Mouse (Mus musculus) liver, postnatal 0 days (tissue): ENCODE data around the gene Stk10. TPM values are rescaled to one million over a fixed set of nuclear protein-coding genes. Genes with fewer than 3 reads are reported as not detected.

Experiments used
- ATAC-seq: fragments of 200-750 bp; cut with Nextera tagmentation; 2 replicates; pipeline ENCODE4 v1.8.0; 2017; ENCODE audit warnings: mild to moderate bottlenecking, moderate library complexity
- DNase-seq: peaks from one replicate; pipeline ENCODE4 v3.0.0-alpha.2; 2016
- H3K27ac ChIP-seq: fragments of 300-500 bp; sonication (generic); 2 replicates; pipeline ENCODE4 v1.5.1; 2014; ENCODE audit warnings: antibody characterized with exemption, moderate library complexity, mild to moderate bottlenecking, low read depth
- H3K27me3 ChIP-seq: fragments of 300-500 bp; sonication (generic); 2 replicates; pipeline ENCODE4 v1.6.1; 2014; ENCODE audit warnings: low read length, control low read depth, mixed read lengths; ENCODE audit not compliant: insufficient read depth
- H3K36me3 ChIP-seq: fragments of 300-500 bp; sonication (generic); replicated peaks from 2 replicates; pipeline ENCODE4 v1.6.1; 2014; ENCODE audit warnings: mild to moderate bottlenecking, control low read depth, low read length, moderate library complexity, mixed read lengths; ENCODE audit not compliant: insufficient read depth
- H3K4me1 ChIP-seq: fragments of 300-500 bp; sonication (generic); 2 replicates; pipeline ENCODE4 v1.6.1; 2014; ENCODE audit warnings: antibody characterized with exemption, mild to moderate bottlenecking, control low read depth; ENCODE audit not compliant: insufficient read depth
- H3K4me2 ChIP-seq: fragments of 300-500 bp; sonication (generic); 2 replicates; pipeline ENCODE4 v1.6.1; 2014; ENCODE audit warnings: low read depth, mild to moderate bottlenecking, low read length, moderate library complexity, mixed read lengths
- H3K4me3 ChIP-seq: fragments of 300-500 bp; sonication (generic); 2 replicates; pipeline ENCODE4 v1.5.1; 2014; ENCODE audit warnings: low read depth, low read length
- H3K9ac ChIP-seq: fragments of 300-500 bp; sonication (generic); replicated peaks from 2 replicates; pipeline ENCODE4 v1.6.1; 2014; ENCODE audit warnings: mild to moderate bottlenecking, moderate library complexity
- H3K9me3 ChIP-seq: fragments of 300-500 bp; sonication (generic); 2 replicates; pipeline ENCODE4 v1.6.1; 2016; ENCODE audit warnings: mild to moderate bottlenecking, control low read depth, low read length, mixed read lengths
- CTCF ChIP-seq: sonication (generic); IDR thresholded peaks from 2 replicates; pipeline ENCODE4 v1.5.1; 2016; ENCODE audit warnings: antibody characterized with exemption, low read depth
- EP300 ChIP-seq: IDR thresholded peaks from 2 replicates; pipeline ENCODE4 v1.6.1; 2016; ENCODE audit warnings: antibody characterized with exemption, low read depth, mild to moderate bottlenecking
- WGBS: fragments of 180-500 bp; shearing (Covaris S2); extraction: QIAGEN DNeasy Blood & Tissue Kit; methylation state at CpG from one replicate; pipeline ENCODE4 v1.1.7; 2014; ENCODE audit not compliant: insufficient replicate concordance; 5-methylcytosine and 5-hydroxymethylcytosine counted together
- polyA plus RNA-seq: library from polyadenylated mRNA; unstranded; fragments of >200 nt; fragmentation: Nextera tagmentation; extraction: Ambion mirVana; gene quantifications from 2 replicates; pipeline ENCODE4 v1.2.1, GENCODE M21; 2015

Gene Stk10
- polyA plus RNA-seq, 1 experiment from 2014 or later, result 2.3 TPM

DNA sequence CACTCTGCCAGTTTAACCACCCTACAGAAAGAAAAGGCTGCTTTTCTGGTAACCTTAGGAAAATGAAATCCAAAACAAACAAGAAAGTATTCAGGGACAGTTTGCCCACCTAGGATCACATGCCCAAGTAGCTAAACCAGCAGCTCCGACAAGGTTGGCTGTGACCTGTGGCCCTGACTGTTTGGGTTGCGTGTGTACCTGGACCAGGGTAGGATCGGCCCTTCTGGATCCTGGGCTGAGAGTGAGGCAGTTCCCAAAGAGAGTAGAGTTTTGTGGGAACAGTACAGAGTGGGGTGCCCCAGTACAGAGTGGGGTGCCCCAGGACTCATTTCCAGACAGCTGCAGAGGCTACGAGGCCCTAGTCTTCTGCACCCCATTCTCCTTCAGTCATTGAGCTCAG lies 18.0 kb downstream of the Stk10 start:
- DNase-seq, result no peak
- Histone ChIP-seq H3K36me3 (no peaks in the 10 kb centered on the region; the same call in 1 of the 2 replicates), H3K4me3 (no peak overlapping the region), H3K4me1 (peaks cover 49% of the 10 kb centered on the region), H3K27me3 (no peaks in the 10 kb centered on the region), H3K27ac (no peak overlapping the region), H3K9me3 (no peaks in the 10 kb centered on the region), H3K9ac (no peak overlapping the region), H3K4me2 (no peak overlapping the region)
- TF ChIP-seq EP300, result no peak
- 68% methylated on average over 4 of the region's 4 CpGs for WGBS
- no peak for ATAC-seq

DNA sequence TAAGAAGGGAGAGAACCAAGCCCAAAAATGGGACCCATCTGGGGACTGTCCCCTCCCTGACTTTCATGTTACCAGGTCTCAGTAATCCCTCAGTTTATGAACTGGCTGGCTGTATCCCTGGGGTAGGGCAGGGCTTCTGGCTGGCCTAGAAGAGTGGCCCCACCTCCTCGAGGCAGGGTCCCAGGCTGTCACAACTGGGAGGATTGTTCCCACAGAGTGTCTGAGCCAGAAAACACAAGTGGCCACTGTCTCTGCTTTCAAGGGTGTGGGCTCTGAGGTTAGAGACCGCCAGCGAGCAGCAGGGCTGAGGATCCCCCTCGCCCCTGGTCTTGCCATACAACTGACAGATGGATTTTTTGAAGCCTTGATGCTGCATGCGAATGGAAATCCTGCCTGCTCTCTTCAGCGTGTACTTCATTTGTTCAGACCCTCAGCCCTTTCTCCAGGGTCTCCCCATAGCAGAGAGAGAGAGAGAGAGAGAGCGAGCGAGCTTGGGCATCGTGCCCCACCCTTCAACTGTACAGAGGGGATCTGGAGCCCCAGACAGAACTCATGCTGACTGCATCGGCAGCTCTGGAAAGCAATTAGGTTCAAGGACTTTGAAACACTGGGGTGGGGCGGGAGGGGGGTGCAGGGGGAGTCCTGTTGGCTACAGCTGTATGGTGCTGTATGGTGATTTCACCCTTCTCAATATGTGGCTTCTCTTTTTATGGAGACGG lies 18.6 kb downstream of the Stk10 start:
- ATAC-seq (no peak), DNase-seq (no peak)
- no peak overlapping the region for H3K4me2 ChIP-seq
- peaks cover 50% of the 10 kb centered on the region for H3K4me1 ChIP-seq
- no peak overlapping the region for H3K4me3 ChIP-seq
- no peaks in the 10 kb centered on the region; the same call in 1 of the 2 replicates for H3K36me3 ChIP-seq
- TF ChIP-seq EP300 (no peak), CTCF (no peak)
- 76% methylated on average over 12 of the region's 12 CpGs for WGBS
- no peak overlapping the region for H3K9ac ChIP-seq
- no peaks in the 10 kb centered on the region for H3K9me3 ChIP-seq
- no peaks in the 10 kb centered on the region for H3K27me3 ChIP-seq
- 0 out of 2 replicates have a peak overlapping the region, but pooled peaks have one; percentile 58 for H3K27ac ChIP-seq

DNA sequence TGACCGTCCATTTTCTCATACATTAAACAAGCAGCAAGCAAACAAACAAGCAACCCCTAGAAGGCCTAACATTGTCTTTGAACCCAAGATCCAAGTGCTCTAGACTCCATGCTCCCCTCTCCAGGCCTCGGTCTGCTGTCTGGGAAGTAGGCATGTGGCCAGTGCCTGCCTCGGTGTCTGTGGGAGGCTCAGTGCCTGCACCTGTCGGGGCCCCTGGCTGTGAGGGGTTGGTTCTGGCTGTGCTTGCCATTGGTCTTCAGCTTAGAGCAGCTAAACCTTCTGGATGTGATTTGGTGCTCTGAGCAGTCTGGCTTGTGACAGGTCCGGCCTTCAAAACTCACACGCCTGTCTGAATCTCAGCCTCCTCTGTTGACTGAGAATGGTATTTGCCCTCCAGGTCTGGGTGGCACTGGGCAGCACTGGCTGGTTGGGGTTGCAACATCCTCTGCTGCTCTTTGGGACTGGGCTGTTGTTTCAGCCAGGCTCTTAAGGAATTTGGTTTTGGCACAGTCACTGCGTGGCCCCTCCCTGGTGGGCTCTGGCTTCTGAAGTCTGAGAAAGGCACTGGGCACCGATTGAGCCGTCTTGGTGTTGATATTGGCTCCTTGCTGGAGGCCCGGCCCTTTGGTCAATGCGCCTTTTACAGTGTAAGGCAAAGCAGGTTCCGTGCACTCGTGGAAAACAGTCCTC lies 19.4 kb downstream of the Stk10 start:
- Histone ChIP-seq H3K4me2 (no peak overlapping the region), H3K4me1 (peaks cover 50% of the 10 kb centered on the region), H3K9ac (no peak overlapping the region), H3K36me3 (no peaks in the 10 kb centered on the region; the same call in 1 of the 2 replicates), H3K9me3 (no peaks in the 10 kb centered on the region), H3K27me3 (no peaks in the 10 kb centered on the region), H3K27ac (peak overlapping the region; percentile 58; the same call in 1 of the 2 replicates), H3K4me3 (no peak overlapping the region)
- DNase-seq (no peak), ATAC-seq (peak; percentile 31; the same call in 1 of the 2 replicates)
- 56% methylated on average over 13 of the region's 13 CpGs for WGBS
- TF ChIP-seq EP300 (no peak), CTCF (no peak)

DNA sequence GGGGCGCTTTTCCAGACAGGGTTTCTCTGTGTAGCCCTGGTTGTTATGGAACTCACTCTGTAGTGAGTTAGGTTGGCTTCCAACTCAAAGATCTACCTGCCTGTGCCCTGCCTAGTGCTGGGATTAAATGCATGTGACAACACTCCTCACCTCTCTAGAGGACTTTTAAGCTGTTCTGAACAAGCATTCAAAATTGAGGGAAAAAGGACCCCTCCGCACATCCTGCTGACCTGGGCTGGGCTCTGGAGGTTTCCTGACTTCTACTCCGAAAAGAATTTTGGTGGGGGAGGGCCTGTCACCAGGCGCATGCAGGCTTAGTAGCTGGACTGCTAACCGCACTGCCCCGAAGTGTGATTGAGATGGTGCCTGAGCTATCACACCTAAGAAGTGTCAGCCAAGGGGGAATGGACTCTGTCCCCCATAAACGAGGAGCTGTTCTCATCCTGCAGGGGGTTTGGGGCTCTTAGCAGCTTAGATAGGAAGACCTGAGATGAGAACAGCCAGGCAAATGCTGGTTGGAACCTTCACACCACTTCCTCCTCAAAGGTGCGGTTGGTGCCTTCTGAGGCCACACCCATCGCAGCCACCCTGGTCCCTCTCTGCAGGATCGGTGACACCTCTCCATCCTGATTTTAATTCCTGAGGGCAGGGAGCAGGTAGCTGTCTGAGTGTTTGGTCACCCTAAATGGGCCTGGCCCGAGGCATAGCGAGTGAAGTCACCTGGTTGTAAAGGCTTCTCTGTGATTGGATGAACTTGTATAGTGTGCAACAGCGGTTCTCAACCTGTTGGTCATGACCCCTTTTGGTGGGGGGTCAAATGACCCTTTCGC lies 20.4 kb downstream of the Stk10 start:
- Histone ChIP-seq H3K4me1 (peaks cover 52% of the 10 kb centered on the region), H3K36me3 (no peaks in the 10 kb centered on the region; the same call in 1 of the 2 replicates), H3K27me3 (no peaks in the 10 kb centered on the region), H3K27ac (peak overlapping the region; percentile 58; the same call in 1 of the 2 replicates), H3K4me3 (no peak overlapping the region), H3K4me2 (peak overlapping the region; percentile 15; the same call in 1 of the 2 replicates), H3K9ac (no peak overlapping the region), H3K9me3 (no peaks in the 10 kb centered on the region)
- peak; percentile 18; the same call in 1 of the 2 replicates for ATAC-seq
- 37% methylated on average over 14 of the region's 14 CpGs for WGBS
- TF ChIP-seq EP300 (no peak), CTCF (no peak)
- no peak for DNase-seq

DNA sequence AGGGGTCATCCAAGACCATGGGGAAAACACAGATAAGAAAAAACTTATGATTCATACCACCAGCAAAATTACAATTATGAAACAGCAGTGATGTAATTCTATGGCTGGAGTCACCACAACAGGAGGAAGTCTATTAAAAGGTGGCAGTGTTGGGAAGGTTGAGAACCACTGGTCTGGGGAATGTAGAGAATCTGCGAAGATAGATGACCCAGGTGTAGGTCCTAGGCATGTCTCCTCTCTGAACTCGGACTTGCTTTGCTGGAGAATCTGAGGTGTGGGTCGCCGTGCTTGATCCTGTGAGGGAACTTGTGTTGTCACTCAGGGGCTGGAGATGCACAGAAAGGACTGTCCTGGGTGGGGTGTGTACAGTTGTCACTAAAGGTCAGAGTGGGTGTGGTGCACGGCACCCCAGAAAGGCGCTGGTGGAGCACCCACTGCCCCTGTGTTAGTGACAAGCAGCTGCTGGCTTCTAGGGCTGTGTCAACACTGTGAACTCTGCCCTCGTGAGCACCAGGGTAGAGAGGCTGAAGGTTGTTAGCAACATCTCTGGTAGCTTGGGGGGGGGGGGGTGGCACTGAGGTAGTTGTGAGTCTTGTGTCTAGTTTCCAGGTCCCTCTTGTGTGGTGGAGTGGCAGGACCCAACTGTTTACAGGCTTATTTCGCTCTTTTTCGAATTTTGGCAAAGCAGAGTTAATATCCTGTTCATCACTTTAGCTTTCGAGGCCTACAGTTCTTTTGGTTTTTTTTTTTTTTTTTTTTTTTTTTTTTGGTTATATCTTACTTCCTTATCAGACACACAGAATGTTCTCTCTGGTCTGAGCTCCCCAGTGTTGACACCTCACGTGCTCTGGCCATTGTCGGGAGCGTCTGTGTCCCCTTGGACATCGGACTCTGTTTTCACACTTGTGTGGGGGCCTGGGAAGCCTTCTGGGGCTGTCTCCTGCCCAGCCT lies 21.3 kb downstream of the Stk10 start:
- H3K27me3 ChIP-seq, result no peaks in the 10 kb centered on the region
- WGBS, result 35% methylated on average over 14 of the region's 14 CpGs
- ATAC-seq (peak; percentile 63), DNase-seq (no peak)
- no peaks in the 10 kb centered on the region; the same call in 1 of the 2 replicates for H3K36me3 ChIP-seq
- H3K27ac ChIP-seq, result peak overlapping the region; percentile 62
- peak overlapping the region; percentile 40 for H3K4me2 ChIP-seq
- no peak overlapping the region for H3K4me3 ChIP-seq
- TF ChIP-seq CTCF (no peak), EP300 (no peak)
- no peak overlapping the region for H3K9ac ChIP-seq
- H3K4me1 ChIP-seq, result peaks cover 55% of the 10 kb centered on the region
- H3K9me3 ChIP-seq, result no peaks in the 10 kb centered on the region
